Mouse (Mus musculus) liver (tissue): ENCODE data around the gene Gm10024.
"Not testable (repeated sequence)": the region's sequence is repeated elsewhere in the genome, so short reads cannot be mapped to it uniquely, and the experiment has no call there.

Source experiments
- DNase-seq: peaks from one replicate; pipeline ENCODE4 v3.0.0-alpha.2; 2020; ENCODE audit warnings: mixed read lengths

The Gm10024 gene

GRCm38 (mm10) chr10:77711157-77711556, at the start of gene Gm10024:
Gene Gm10024, plus strand, starts transcription at chr10:77711457.
- not testable (repeated sequence) for DNase-seq

GRCm38 (mm10) chr10:77663949-77664665, 47.1 kb upstream of the Gm10024 start:
- DNase-seq = no peak

GRCm38 (mm10) chr10:77666342-77666741, 44.9 kb upstream of the Gm10024 start:
- no peak for DNase-seq

- no peak for DNase-seq
Observed at GRCm38 (mm10) chr10:77667402-77667801, 43.9 kb upstream of the Gm10024 start.

- DNase-seq = no peak
Observed at GRCm38 (mm10) chr10:77670710-77671109, 40.5 kb upstream of the Gm10024 start.

- peak; percentile 58 for DNase-seq
Observed at GRCm38 (mm10) chr10:77671519-77671918, 39.7 kb upstream of the Gm10024 start.

GRCm38 (mm10) chr10:77673765-77674164, 37.5 kb upstream of the Gm10024 start:
- no peak for DNase-seq

- DNase-seq = no peak
Observed at GRCm38 (mm10) chr10:77677562-77677961, 33.7 kb upstream of the Gm10024 start.

- DNase-seq = no peak
Observed at GRCm38 (mm10) chr10:77682994-77683393, 28.3 kb upstream of the Gm10024 start.

- no peak for DNase-seq
Observed at GRCm38 (mm10) chr10:77684181-77684580, 27.1 kb upstream of the Gm10024 start.

GRCm38 (mm10) chr10:77685895-77686664, 25.2 kb upstream of the Gm10024 start, which contains the start of gene Tspear:
Gene Tspear, plus strand, starts transcription at chr10:77686569.
- DNase-seq = no peak

GRCm38 (mm10) chr10:77687021-77687420, 24.2 kb upstream of the Gm10024 start:
- no peak for DNase-seq

- DNase-seq = not testable (repeated sequence)
Observed at GRCm38 (mm10) chr10:77690356-77690807, 20.9 kb upstream of the Gm10024 start, which contains the start of gene Gm19402. Gene Gm19402, minus strand, starts transcription at chr10:77690757.

GRCm38 (mm10) chr10:77697133-77697532, 14.1 kb upstream of the Gm10024 start, which contains the start of gene Gm9508:
Gene Gm9508, minus strand, starts transcription at chr10:77697233.
- DNase-seq = no peak

GRCm38 (mm10) chr10:77706326-77706725, 4.9 kb upstream of the Gm10024 start, which contains the start of gene Gm10272:
Gene Gm10272, plus strand, starts transcription at chr10:77706626.
- no peak for DNase-seq

GRCm38 (mm10) chr10:77709831-77710230, 1.4 kb upstream of the Gm10024 start:
- DNase-seq = no peak

- no peak for DNase-seq
Observed at GRCm38 (mm10) chr10:77713734-77714133, 2.5 kb downstream of the Gm10024 start.

- DNase-seq = no peak
Observed at GRCm38 (mm10) chr10:77715507-77715906, 4.2 kb downstream of the Gm10024 start, which contains the start of gene Gm10142. Gene Gm10142, plus strand, starts transcription at chr10:77715807.

GRCm38 (mm10) chr10:77720299-77720698, 9.0 kb downstream of the Gm10024 start, which contains the start of gene Krtap12-1:
Gene Krtap12-1, plus strand, starts transcription at chr10:77720599.
- not testable (repeated sequence) for DNase-seq

- no peak for DNase-seq
Observed at GRCm38 (mm10) chr10:77724855-77725254, 13.6 kb downstream of the Gm10024 start.

GRCm38 (mm10) chr10:77726186-77726585, 14.9 kb downstream of the Gm10024 start, which contains the start of gene Gm10100:
Gene Gm10100, plus strand, starts transcription at chr10:77726486.
- no peak for DNase-seq

- no peak for DNase-seq
Observed at GRCm38 (mm10) chr10:77728280-77728679, 17.0 kb downstream of the Gm10024 start.

GRCm38 (mm10) chr10:77729241-77729640, 18.0 kb downstream of the Gm10024 start:
- DNase-seq = peak; percentile 41
